Mouse (Mus musculus) heart, embryonic 10.5 days (tissue): Measurements from ENCODE around the gene Col15a1. TPM values are rescaled to one million over a fixed set of nuclear protein-coding genes. Genes with fewer than 3 reads are reported as not detected.

Experiments used
- DNase-seq: peaks from one replicate; pipeline ENCODE4 v3.0.0-alpha.2; 2017; ENCODE audit warnings: low spot score
- H3K27ac ChIP-seq: fragments of 300-500 bp; sonication (generic); 2 replicates; pipeline ENCODE4 v1.5.1; 2016; ENCODE audit warnings: mild to moderate bottlenecking
- H3K27me3 ChIP-seq: fragments of 300-500 bp; sonication (generic); 2 replicates; pipeline ENCODE4 v1.6.1; 2016; ENCODE audit warnings: mild to moderate bottlenecking; ENCODE audit not compliant: poor library complexity, insufficient read depth, severe bottlenecking
- H3K36me3 ChIP-seq: fragments of 300-500 bp; sonication (generic); 2 replicates; pipeline ENCODE4 v1.6.1; 2016; ENCODE audit warnings: mild to moderate bottlenecking, moderate library complexity
- H3K4me1 ChIP-seq: fragments of 300-500 bp; sonication (generic); 2 replicates; pipeline ENCODE4 v1.6.1; 2016; ENCODE audit warnings: mild to moderate bottlenecking
- H3K4me3 ChIP-seq: fragments of 300-500 bp; sonication (generic); 2 replicates; pipeline ENCODE4 v1.5.1; 2016; ENCODE audit warnings: mild to moderate bottlenecking, moderate library complexity
- H3K9me3 ChIP-seq: fragments of 300-500 bp; sonication (generic); 2 replicates; pipeline ENCODE4 v1.6.1; 2016; ENCODE audit warnings: mild to moderate bottlenecking, moderate library complexity
- WGBS: fragments of 180-500 bp; shearing (Covaris S2); methylation state at CpG from one replicate; pipeline ENCODE4 v1.1.7; 2016; 5-methylcytosine and 5-hydroxymethylcytosine counted together
- polyA plus RNA-seq: library from polyadenylated mRNA; unstranded; fragments of >200 nt; fragmentation: Nextera tagmentation; extraction: Ambion mirVana; gene quantifications from 2 replicates; pipeline ENCODE4 v1.2.1, GENCODE M21; 2016

The Col15a1 gene
- polyA plus RNA-seq, 1 experiment from 2014 or later, result 1.5 TPM

DNA sequence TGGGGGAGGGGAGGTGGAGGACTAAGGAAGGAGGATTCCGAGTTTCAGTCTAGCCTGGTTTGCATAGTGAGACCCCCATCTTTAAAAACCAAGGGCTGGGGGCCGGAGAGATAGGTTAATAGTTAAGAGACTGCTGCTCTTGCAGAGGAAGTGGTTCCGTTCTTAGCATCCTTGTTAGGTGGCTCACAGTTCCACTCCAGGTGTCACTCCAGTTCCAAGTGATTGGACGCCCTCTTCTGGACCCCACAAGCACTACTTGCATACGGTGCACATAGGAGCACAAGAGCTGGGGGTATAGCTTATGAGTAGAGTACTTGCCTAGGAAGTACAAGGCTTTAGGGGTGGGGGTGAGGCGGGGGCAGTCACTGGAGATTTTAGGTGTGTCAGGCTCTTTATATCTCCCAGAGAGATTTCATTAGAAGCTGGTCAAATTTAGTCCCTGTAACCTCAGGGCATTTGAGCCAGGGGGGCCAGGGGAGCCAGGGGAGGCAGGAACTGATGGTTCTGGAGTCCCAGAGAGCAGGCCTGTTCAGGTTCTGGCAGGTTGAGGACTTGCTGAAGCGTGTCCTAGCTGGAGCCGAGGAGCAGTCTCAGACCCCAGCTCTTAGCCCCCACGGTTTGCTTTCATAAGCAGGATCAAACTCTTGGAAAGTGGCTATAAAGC lies 143.6 kb downstream of the Col15a1 start:
- WGBS, result 20% methylated on average over 9 of the region's 9 CpGs
- no peaks in the 10 kb centered on the region for H3K9me3 ChIP-seq
- peaks cover 7% of the 10 kb centered on the region; the same call in 1 of the 2 replicates for H3K27me3 ChIP-seq
- peak overlapping the region; percentile 95 for H3K4me3 ChIP-seq
- no peaks in the 10 kb centered on the region for H3K36me3 ChIP-seq
- peaks cover 16% of the 10 kb centered on the region for H3K4me1 ChIP-seq
- DNase-seq, result no peak
- H3K27ac ChIP-seq, result peak overlapping the region; percentile 97

GRCm38 (mm10) chr4:47352061-47352661 lies 144.2 kb downstream of the Col15a1 start:
- 3% methylated on average over 32 of the region's 32 CpGs for WGBS
- Histone ChIP-seq H3K27me3 (peaks cover 7% of the 10 kb centered on the region; the same call in 1 of the 2 replicates), H3K36me3 (no peaks in the 10 kb centered on the region), H3K27ac (peak overlapping the region; percentile 97), H3K9me3 (no peaks in the 10 kb centered on the region), H3K4me1 (peaks cover 16% of the 10 kb centered on the region), H3K4me3 (peak overlapping the region; percentile 95)
- DNase-seq, result peak; percentile 77

DNA sequence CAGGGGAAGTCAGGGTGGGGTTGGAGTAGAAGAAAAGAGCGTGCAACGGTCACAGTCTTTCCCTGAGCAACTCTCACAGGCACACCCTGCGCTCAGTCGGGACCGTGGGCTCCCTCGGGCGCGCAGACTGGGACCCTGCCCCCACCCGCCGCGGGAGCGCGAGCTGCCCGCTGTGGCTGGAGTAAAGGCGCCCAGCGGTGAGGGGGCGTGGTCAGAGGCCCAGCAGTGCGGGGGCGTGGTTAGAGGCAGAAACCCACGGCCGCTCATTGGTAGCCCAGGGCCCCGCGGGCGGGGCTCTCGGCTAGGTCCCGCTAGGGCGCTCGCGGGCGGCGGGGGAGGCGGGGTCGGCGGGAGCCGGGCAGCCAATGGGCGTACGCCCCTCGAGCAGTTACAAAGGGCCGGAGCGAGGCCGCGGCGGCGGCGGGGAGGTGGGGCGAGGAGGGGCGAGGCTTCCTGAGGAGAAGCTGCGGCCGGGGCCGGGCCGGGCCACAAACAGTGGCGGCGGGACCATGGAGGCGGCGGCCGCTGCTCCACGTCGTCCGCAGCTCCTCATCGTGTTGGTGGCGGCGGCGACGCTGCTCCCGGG lies 144.9 kb downstream of the Col15a1 start, which contains the start of gene Tgfbr1:
Gene Tgfbr1 (plus strand): TSS at position 420 of the 586 bp plus-strand sequence.
- peak within 1 kb of the TSS; percentile 95 for H3K4me3 ChIP-seq
- peak; percentile 99 for DNase-seq
- H3K27ac ChIP-seq, result peak within 1 kb of the TSS; percentile 97
- WGBS, result under 1% methylated on average over 63 of the region's 65 CpGs
- H3K36me3 ChIP-seq, result no peaks in the 10 kb centered on the region
- H3K4me1 ChIP-seq, result peaks cover 16% of the 10 kb centered on the region
- peaks cover 7% of the 10 kb centered on the region; the same call in 1 of the 2 replicates for H3K27me3 ChIP-seq
- no peaks in the 10 kb centered on the region for H3K9me3 ChIP-seq

DNA sequence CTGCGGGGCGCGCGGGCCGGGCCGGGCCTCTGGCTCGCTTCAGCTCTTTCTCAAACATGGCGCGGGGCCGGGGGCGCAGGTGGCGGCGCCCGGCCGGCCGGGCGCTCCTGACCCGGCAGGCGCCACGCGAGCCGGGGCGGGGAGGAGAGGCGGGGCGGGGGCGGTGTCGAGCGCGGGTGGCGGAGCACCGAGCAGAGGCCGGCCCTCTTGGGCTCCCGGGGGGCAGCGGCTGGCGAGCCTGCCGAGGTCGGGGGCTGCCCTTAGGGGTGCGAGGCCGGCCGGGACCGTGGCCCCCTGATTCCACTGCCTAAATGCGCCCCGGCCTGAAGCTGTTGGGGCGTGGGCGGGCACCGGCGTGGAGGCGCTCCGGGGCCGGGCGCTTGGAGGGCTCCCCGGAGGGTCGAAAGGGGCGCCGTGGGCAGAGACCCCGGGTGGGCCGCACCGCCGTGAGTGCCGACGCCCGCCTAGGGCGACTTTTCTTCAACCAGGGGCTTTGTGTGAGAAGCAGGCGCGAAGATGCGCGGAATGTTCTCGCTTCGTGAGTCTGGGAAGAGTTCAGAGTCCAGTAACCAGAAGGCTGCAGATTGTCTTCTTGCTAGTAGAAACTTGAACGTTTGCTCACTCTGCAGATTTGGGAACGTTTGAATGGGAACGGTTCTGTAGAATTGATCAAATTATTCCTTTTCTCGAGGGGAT lies 145.6 kb downstream of the Col15a1 start:
- Histone ChIP-seq H3K4me3 (peak overlapping the region; percentile 95), H3K4me1 (peaks cover 16% of the 10 kb centered on the region), H3K27ac (peak overlapping the region; percentile 97), H3K27me3 (0 out of 2 replicates have a peak, but pooled peaks cover 2% of the 10 kb centered on the region), H3K9me3 (no peaks in the 10 kb centered on the region), H3K36me3 (no peaks in the 10 kb centered on the region)
- peak; percentile 78 for DNase-seq
- WGBS, result 2% methylated on average over 65 of the region's 73 CpGs

GRCm38 (mm10) chr4:47354304-47354703 lies 146.3 kb downstream of the Col15a1 start:
- Histone ChIP-seq H3K4me1 (peaks cover 16% of the 10 kb centered on the region), H3K9me3 (no peaks in the 10 kb centered on the region), H3K36me3 (no peaks in the 10 kb centered on the region), H3K27ac (peak overlapping the region; percentile 97; the same call in 1 of the 2 replicates), H3K4me3 (peak overlapping the region; percentile 95), H3K27me3 (no peaks in the 10 kb centered on the region)
- no peak for DNase-seq
- 50% methylated on average over 3 of the region's 3 CpGs for WGBS

- H3K4me3 ChIP-seq, result no peak overlapping the region
- DNase-seq, result no peak
- no peaks in the 10 kb centered on the region for H3K27me3 ChIP-seq
- H3K9me3 ChIP-seq, result no peaks in the 10 kb centered on the region
- H3K27ac ChIP-seq, result no peak overlapping the region
- peaks cover 11% of the 10 kb centered on the region; the same call in 1 of the 2 replicates for H3K4me1 ChIP-seq
- no peaks in the 10 kb centered on the region for H3K36me3 ChIP-seq
- WGBS, result 90% methylated on average over 2 of the region's 2 CpGs
Observed at GRCm38 (mm10) chr4:47362662-47363061, 154.7 kb downstream of the Col15a1 start.

Other genes with a start within 250 kb of the Col15a1 start
- 0.13 and 0.18 TPM in 2 replicates for gene Gabbr2, start 216.3 kb upstream of the Col15a1 start, polyA plus RNA-seq
- 1.8 and 2.0 TPM in 2 replicates for gene Anks6, start 150.7 kb upstream of the Col15a1 start, polyA plus RNA-seq
- gene Galnt12, start 116.3 kb upstream of the Col15a1 start, polyA plus RNA-seq, result 1.3 and 2.2 TPM in 2 replicates
- 47.9 and 51.9 TPM in 2 replicates for gene Tgfbr1, start 145.1 kb downstream of the Col15a1 start, polyA plus RNA-seq